Mouse (Mus musculus) bone marrow macrophage, adult 2 months (primary cell): ENCODE data around the gene Entpd1. TPM values are rescaled to one million over a fixed set of nuclear protein-coding genes. Genes with fewer than 3 reads are reported as not detected.
"Not testable (repeated sequence)": the region's sequence is repeated elsewhere in the genome, so short reads cannot be mapped to it uniquely, and the experiment has no call there.

ENCODE experiments used
- H3K27ac ChIP-seq: 2 replicates; pipeline ENCODE4 v1.5.1; 2012; ENCODE audit warnings: low read depth, low read length; ENCODE audit not compliant: insufficient read depth
- H3K4me1 ChIP-seq: 2 replicates; pipeline ENCODE4 v1.6.1; 2012; ENCODE audit warnings: low read length; ENCODE audit not compliant: control insufficient read depth, insufficient read depth
- H3K4me3 ChIP-seq: 2 replicates; pipeline ENCODE4 v1.5.1; 2012; ENCODE audit warnings: mild to moderate bottlenecking, low read length, moderate library complexity; ENCODE audit not compliant: insufficient read depth
- CTCF ChIP-seq: IDR thresholded peaks from 2 replicates; pipeline ENCODE4 v1.5.1; 2012; ENCODE audit warnings: low read depth, mild to moderate bottlenecking, low read length, moderate library complexity
- POLR2A ChIP-seq: IDR thresholded peaks from 2 replicates; pipeline ENCODE4 v1.6.1; 2012; ENCODE audit warnings: mild to moderate bottlenecking, low read depth, low read length, borderline replicate concordance
- polyA plus RNA-seq: library from polyadenylated mRNA; stranded (reverse); fragments of >200 nt; gene quantifications from 2 replicates; pipeline ENCODE4 v1.2.4, GENCODE M21; 2012; ENCODE audit not compliant: missing spikeins, insufficient read depth, insufficient read length

Gene Entpd1
- polyA plus RNA-seq, 1 experiment: 194 TPM

DNA sequence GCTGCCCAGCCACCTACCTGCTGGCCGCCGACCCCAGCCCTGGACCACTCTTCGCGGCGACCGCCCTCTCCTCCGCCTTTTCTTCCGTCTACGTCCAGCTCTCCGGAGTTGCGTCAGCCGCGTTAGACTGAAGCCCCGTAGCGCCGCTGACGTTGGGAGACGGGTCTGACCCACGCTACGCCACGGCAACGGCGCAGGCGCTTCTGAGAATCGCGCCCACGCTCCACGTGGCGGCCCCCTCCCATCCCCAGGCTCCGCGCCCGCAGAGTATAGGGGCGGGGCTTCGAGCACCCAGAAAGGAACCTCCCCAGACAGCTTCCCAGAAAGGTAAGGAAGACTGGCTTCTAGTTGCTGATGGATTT lies 23.9 kb upstream of the Entpd1 start, which contains the start of gene Aldh18a1:
Aldh18a1 (minus strand) TSS at position 171 of the 362 bp plus-strand sequence.
- H3K27ac ChIP-seq: peak within 1 kb of the TSS; percentile 64
- peaks cover 20% of the 10 kb centered on the region for H3K4me1 ChIP-seq
- H3K4me3 ChIP-seq: peak within 1 kb of the TSS; percentile 92
- TF ChIP-seq POLR2A (no peak), CTCF (no peak)

GRCm38 (mm10) chr19:40588847-40589529 lies 23.2 kb upstream of the Entpd1 start:
- no peak for TF ChIP-seq POLR2A
- peak; percentile 58 for TF ChIP-seq CTCF
- Histone ChIP-seq H3K27ac (peak overlapping the region; percentile 76), H3K4me3 (peak overlapping the region; percentile 92), H3K4me1 (peaks cover 18% of the 10 kb centered on the region)

DNA sequence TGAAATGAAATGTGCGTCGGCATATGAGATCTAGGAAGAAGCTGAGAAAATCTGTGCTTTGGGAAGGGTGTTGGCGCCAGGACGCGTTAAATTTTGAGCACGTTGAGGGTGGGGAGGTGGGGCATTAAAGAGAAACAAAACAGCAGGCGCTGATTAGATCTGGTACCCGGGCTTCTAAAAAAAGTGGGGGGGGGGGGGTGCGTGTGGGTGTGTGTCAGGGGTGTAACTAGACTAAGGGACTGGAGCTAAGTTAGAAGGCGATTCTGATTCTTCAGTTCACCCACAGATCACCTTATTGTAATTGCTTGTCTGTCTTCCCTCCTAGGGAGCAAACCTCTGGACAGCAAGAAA lies 22.7 kb upstream of the Entpd1 start:
- Histone ChIP-seq H3K4me3 (peak overlapping the region; percentile 67), H3K4me1 (peaks cover 18% of the 10 kb centered on the region), H3K27ac (peak overlapping the region; percentile 76)
- TF ChIP-seq POLR2A (no peak), CTCF (0 out of 2 replicates have a peak, but pooled peaks have one; percentile 2)

DNA sequence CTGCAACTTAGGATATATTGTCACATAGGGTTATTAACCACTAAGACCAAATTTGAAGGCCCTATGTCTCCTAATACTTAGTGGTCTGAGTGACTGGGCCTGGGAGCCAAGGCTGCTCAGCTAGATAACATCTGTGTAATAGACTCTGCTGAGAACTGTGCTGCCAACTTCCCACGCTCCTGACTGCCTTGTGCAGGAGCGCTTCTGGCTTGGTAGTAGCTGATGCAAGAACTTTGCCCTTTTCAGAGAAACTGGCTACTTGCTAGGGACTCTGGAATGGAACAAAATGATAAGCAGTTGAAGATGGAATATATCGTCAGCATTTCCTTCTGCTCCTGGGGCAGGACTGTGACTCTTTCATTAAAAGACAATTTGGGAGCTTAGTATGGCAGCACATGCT lies 16.9 kb upstream of the Entpd1 start:
- H3K27ac ChIP-seq: no peak overlapping the region
- H3K4me3 ChIP-seq: no peak overlapping the region
- TF ChIP-seq POLR2A (no peak), CTCF (no peak)
- H3K4me1 ChIP-seq: peaks cover 5% of the 10 kb centered on the region

GRCm38 (mm10) chr19:40595831-40596230 lies 16.3 kb upstream of the Entpd1 start:
- Histone ChIP-seq H3K4me3 (no peak overlapping the region), H3K4me1 (no peaks in the 10 kb centered on the region), H3K27ac (no peak overlapping the region)
- no peak for TF ChIP-seq POLR2A
- no peak for TF ChIP-seq CTCF

GRCm38 (mm10) chr19:40600846-40601245 lies 11.3 kb upstream of the Entpd1 start:
- H3K4me3 ChIP-seq, H3K4me1 ChIP-seq, H3K27ac ChIP-seq: not testable (repeated sequence)

- Histone ChIP-seq H3K4me3 (no peak overlapping the region), H3K4me1 (no peaks in the 10 kb centered on the region), H3K27ac (no peak overlapping the region)
- no peak for TF ChIP-seq CTCF
- no peak for TF ChIP-seq POLR2A
Observed at GRCm38 (mm10) chr19:40601870-40602269, 10.3 kb upstream of the Entpd1 start.

DNA sequence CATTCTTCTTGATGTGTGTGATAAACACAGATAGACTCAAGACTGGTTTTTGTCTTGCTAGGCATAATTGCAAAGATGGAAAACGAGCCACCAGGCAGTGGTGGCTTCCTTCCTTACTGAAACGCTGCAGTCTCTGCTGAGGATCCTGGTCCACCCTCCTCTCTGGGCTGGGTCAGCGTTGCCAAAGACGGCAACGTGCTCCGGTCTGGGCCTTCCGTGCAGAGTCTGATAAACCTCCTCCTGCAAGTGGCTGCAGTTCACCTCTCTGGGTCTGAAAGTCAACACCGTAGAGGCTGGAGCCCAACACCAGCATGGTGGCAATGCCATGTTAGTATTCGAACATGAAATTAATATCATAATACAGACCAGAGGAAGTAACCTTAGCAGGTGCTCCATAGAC lies 7.0 kb upstream of the Entpd1 start:
- Histone ChIP-seq H3K4me3 (no peak overlapping the region), H3K27ac (no peak overlapping the region), H3K4me1 (no peaks in the 10 kb centered on the region)
- no peak for TF ChIP-seq POLR2A
- no peak for TF ChIP-seq CTCF

GRCm38 (mm10) chr19:40607676-40608075 lies 4.5 kb upstream of the Entpd1 start:
- TF ChIP-seq CTCF: no peak
- TF ChIP-seq POLR2A: no peak
- peaks cover 7% of the 10 kb centered on the region for H3K4me1 ChIP-seq
- no peak overlapping the region for H3K4me3 ChIP-seq
- H3K27ac ChIP-seq: no peak overlapping the region

GRCm38 (mm10) chr19:40614811-40615210 lies 2.6 kb downstream of the Entpd1 start:
- Histone ChIP-seq H3K4me3 (no peak overlapping the region), H3K4me1 (peaks cover 7% of the 10 kb centered on the region), H3K27ac (no peak overlapping the region)
- TF ChIP-seq CTCF (no peak), POLR2A (no peak)

DNA sequence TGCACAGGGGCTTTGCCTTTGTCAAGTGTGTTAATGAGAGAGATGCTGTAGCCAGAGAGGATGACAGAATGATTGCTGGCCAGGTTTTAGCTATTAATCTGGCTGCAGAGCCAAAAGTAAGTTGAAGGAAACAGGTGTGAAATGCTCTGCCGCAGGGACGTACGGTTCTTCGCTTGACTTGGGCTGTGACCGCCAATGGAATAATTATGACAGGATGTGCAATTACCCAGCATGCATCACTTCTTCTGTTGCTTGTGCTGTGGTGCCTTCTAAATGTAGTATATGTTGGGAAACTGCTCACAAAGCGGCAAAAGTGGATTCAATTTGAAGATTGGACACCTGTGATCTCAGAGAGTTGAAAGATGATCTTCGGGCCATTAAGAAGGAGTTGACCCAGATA lies 3.9 kb downstream of the Entpd1 start:
- H3K4me1 ChIP-seq: peaks cover 7% of the 10 kb centered on the region
- H3K4me3 ChIP-seq: no peak overlapping the region
- no peak overlapping the region for H3K27ac ChIP-seq
- TF ChIP-seq POLR2A (no peak), CTCF (no peak)

GRCm38 (mm10) chr19:40621616-40622015 lies 9.4 kb downstream of the Entpd1 start:
- H3K27ac ChIP-seq, H3K4me3 ChIP-seq: not testable (repeated sequence)
- H3K4me1 ChIP-seq: peaks cover 10% of the 10 kb centered on the region
